Mouse (Mus musculus) induced T-regulatory cell, adult 2 months (primary cell): ENCODE measurements at regions not wholly inside any gene's neighbourhood (a gene's known extent, or its start where the extent isn't known, plus 50 kb on each side); places are given as distances from the start of the nearest gene placed in this dataset.
A peak's percentile ranks its signal among the peaks of the same experiment; 100 is the strongest.

ENCODE experiments used
- DNase-seq: peaks from one replicate; pipeline ENCODE4 v3.0.0-alpha.2; 2012; ENCODE audit warnings: low read depth

DNA sequence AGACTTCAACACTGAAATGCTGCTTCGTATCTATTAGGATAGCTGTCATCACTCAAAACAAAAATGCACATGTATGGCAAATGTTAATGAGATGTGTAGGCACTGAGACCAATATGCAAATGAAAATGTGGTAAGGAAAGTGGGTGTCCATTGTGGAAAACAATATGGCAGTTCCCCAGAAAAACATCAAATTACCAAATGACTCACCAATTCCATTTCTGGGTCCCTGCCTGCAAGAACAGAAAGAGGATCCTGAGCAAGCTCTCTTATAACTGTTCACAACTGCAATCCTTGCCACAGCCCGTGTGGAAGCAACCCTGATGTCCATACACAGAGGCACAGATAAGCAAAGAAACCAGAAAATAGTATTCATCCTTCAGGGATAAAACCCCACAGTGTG, 442.0 kb downstream of the Defb40 start:
- no peak for DNase-seq

DNA sequence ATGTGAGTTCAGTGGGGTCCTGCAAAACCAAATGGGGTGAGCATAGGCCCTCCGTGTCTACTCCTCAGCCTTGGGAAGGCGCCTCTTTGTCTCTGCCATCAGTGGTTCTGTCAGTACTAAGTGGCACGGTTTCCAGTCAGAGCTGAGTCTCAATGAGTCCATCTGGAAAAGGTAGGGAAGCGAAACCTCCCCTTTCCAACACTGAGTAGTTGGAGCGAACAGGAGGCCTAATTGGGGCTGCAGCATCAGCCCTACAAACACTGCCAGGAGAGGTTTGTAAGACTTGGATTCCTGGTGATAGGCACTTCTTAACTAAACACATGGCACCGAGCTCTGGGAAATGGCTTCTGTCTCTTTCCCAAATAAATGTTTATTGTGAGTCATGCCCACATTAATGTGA, 449.9 kb downstream of the Defb40 start:
- no peak for DNase-seq

DNA sequence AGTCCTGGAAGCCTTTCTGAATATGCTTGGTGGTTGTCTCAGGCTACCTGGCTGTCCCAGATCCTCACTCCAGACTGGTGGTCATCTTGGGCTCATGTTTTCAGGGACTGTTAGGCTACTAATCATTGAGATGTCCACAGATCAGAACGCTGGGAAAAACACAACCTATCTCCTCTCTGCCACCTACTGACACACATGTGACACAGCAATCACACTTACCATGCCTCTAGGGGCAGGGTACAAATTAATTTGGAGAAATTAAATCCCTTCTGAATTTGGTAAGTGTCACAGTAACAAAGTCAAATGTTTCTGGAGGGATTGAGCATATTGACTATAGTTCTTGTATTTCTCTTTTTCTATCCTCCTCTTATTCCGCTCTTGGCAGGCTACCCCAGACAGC, 465.6 kb downstream of the Defb40 start:
- no peak for DNase-seq

DNA sequence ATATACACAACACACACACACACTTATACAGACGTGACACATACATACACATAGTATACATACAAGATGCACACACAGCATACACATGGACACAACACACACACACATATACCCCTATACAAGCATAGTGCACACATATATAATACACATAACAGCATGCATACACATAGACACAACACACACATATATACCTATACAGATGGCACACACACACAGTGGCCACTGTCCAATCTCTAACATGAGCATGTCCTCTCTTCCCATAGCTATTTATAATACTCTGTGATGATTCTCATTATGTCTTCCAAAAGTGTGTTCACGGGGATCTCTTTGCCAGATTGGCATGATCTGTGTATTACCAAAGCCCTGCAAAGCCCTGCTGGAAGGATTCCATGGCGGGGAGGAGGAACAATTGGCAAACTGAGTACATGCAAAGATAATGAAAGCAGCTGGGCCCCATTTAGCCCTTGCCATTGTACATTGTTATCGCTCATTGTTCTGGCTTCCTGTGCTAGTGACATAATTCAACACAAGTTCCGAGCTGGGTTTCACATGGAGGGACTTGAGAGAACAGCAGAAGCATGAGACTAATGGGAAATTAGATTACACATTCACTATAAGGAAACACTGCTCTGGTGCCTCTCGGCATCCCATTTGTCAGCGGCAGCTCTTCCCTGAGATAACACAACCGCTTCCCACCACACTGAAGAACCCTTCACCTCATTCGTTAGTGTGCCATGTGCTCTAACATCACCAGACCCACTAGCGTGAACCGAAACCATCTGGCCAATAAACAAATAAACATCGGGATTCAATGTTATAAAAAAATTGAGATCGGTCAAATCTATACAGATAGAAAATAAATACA, 471.7 kb downstream of the Defb40 start:
- DNase-seq, result no peak

DNA sequence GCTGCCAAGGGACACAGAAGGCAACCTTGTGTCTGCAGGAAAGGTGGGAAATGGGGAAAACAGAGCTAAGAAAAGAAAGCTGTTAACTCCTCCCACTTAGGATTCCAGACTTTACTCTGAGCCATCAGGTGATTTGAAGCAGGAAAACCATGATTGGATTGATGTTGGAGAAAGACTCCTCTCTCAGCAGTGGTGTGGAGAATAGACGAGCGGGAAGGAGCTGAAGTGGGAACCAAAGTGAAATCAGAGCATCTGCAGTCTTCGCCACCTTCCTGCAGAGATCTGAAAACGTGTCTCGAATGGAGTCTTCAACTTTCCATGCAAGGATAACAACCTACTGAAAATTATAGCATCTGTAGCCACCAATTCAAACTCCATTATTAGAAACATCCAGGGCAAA, 487.4 kb downstream of the Defb40 start:
- DNase-seq, result no peak

DNA sequence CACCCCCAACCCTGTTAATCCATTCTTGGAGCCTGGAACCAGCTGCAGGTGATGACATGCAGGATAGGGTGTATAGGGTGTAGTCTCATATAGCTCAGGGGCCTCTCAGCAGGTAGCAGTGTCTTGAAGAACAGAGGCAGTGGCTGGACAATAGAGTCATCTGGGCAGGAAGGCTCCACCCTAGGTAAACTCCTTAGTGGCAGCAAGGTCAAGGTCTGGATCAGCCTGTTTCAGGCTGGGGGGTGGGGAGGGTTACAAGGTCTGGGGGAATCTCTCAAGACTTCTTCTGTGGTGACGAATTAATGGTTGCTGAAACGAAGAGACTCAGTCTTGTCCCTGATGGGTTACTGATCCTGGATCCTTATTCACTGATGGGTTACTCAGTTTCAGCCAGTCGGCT, 498.0 kb downstream of the Defb40 start:
- DNase-seq, result no peak

DNA sequence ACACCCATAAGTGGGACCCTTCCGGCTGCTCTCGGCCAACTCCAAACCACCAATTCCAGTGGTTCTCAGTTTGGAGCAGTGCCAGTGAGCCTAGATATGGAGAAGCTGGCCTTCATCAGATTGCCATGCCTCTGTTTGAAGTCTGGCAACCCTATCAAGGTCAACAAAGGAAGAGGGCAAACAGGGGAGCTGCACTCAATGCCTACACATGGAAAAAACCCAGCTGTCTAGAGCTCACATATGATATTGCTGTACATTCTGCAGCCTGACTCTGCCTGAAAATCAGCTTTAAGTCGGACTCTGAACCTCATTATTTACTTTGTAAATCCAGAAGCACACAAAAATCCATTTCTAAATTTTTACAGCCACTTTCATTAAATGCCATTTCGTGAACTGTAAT, 499.9 kb downstream of the Defb40 start:
- DNase-seq, result no peak

DNA sequence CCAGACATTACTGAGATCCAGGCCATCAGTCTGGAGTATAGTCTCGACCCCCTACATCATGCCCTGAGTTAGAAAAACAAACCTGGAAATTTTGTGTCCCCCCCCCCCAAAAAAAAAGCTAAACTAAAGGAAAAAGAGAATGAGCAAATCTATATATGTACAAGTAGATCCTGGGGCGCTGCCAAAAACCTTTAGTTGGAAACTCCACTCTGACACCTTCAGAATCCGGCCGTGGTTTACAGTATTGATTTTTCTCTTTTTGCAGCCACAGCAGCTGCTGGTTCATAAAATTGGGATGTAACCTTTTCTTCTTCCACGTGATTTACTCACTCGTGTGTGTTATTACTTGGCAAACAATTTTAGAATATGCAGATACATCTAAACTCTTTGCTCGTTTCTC, 510.5 kb downstream of the Defb40 start:
- DNase-seq, result no peak

DNA sequence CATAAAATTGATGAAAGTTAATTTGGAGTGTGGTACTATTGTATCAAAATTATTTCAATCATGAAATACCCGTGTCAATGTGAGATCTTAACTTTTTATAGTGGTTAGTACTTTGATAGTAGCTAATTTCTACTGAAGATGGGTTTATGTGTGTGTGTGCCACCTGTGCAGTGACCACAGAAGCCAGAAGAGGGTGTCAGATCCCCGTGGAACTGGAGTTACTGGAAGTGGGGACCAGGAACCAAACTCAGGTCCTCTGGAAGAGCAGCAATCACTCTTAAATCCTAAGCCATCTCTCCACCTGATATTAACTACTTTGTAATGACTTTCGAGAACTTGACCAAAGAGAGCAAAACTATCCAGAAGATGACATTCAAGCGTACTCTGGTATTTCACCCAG, 517.4 kb downstream of the Defb40 start:
- DNase-seq, result no peak

DNA sequence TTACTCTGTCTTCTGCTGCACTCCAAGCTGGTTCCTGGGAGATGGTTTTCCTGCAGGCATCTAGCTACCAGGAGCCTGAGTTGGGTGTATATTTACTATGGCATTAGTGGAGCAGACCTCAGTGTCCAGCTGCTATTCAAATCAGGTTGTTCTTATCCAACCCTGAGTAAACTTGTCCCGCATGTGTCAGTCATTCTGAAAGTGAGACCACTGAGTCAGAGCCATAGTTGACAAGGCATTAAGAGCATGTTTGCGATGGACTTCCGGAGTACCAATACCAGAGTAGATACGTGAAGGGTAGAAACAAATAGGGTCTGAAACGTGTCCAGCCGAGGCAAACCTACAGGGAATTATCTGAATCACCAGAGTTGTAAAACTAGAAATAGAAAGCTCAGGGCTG, 520.6 kb downstream of the Defb40 start:
- no peak for DNase-seq

DNA sequence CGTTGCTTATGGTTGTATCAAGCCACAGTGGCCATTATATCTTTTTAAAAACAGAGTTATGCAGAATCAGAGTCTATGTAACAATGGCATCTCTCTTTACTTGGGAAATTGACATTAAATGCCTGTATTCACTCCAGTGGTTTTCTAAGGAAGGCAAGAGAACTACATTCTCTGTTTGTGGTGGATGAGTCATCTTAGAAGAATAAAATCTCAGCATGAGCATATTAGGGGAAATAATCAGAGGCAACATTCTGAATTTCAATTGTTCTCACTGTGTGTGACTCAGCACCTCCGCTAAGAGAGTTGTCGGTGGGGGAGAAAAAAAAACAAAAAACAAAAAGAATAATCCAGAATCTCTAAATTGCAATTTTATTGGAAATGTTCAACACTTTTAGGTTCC, 529.0 kb downstream of the Defb40 start:
- DNase-seq, result no peak

DNA sequence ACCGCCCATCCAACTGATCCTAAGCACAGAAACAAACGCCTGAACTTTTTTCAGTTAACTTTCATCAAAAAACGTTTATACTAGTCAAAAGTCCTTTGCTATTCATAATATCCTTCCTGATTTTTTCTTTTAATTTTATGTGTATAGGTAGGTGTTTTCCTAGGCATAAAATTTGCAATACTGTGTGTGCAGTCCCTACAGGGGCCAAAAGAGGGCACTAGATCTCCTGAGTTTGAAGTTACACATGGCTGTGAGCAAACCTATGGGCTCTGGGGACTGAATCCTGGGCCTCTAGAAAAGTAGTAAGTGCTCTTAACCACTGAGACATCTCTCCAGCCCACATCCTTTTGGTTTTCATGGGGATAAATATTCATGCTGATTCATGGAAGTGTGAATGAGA, 535.8 kb downstream of the Defb40 start:
- DNase-seq, result no peak

DNA sequence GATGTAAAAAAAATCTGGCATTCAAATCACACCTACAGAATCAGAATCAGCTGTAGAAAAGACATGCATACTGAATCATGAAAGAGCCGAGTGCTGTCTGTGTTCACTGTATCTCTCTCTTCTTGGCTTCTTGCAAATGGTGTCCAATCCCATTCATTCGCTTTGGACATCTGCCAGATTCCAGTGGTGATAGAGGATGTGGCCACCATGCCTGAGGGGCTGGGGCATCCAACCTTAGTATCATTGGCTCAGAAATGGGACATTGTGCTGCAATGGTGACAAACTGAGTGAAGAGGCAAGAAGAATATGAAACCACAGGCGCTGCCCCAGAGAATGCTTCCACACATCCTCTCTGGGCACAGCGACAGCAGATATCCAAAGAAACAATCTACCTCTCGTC, 555.2 kb downstream of the Defb40 start:
- DNase-seq, result no peak

DNA sequence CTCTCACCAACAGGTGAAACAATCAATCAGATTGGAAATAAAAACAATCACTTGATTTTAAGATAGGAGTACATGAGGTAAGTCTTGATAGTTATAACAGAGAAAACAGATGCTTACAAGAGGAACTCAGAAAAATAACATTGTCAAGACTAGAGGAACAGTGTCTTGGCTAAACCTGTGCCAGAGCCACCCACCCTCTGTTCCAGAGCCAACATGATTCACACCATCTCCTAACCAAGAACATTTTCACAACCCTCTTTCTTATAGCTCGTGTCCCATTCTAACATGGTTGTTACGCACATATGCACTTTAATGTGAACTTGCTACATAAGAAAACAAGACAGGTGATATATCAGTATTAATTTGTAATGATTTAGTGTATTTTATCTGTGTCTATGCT, 565.6 kb downstream of the Defb40 start:
- no peak for DNase-seq

DNA sequence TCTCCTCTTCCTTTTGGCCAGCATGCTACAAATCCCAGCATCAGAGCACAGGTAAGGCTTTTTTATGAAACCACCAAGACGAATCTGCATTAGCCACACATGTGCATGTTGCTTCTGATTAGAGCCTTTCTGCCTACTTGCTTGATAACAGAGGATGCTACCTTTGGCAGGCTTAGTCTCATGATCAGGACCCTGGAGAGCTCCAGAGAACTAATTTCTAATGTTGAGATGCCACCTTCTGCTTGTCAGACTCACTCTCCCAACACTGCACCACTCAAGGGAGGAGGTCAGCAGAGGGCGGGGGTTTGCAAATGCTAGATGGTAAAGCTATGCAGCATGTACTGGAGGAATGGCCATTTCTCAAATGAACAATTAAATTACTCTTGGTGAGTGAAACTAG, 571.6 kb downstream of the Defb40 start:
- DNase-seq, result no peak

DNA sequence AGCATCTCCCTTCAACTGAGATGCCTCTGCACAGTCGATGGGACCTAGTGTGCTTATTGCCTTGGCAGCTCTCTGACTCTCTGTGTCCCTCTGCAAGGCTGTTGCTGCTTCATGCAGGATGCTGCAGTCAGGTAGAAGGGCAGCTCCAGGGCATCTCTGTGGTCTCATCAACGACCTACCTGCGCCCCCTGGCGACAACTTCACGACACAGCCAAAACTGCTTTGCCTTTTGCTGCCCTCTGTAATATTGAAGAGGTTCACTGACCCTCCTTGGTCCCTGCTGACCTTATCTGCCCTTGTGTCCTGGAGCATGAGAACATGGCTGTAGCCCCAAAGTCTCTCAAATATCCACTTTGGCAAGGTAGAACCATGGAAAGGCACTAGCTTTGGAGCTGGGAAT, 589.7 kb downstream of the Defb40 start:
- DNase-seq, result peak; percentile 2

DNA sequence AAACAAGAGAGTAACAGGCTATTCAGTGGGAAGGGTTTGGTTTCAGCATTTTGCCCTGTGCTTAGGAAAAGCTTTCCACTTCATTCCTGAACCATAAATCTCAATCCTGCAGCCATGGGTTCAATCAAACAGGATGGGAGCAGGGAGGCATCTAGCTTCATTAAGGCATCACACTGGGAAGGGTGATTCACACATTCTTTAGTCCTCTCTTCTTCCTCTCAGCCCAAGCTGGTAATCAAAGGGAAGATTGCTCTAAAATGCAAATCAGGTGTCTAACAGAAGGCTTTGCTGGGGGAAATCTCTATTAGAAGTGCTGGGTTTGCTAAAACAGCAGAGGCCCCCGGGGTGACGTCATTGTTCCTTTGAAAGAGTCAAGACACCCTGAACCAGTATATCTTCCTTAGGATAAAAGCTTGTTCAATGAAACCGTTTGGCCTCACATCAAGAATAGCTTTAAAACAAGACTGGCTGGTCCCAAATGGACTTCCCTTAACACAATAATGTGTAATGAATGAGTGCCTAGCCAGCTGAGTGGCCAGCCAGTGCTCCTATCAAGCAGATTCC, 596.4 kb downstream of the Defb40 start:
- no peak for DNase-seq

DNA sequence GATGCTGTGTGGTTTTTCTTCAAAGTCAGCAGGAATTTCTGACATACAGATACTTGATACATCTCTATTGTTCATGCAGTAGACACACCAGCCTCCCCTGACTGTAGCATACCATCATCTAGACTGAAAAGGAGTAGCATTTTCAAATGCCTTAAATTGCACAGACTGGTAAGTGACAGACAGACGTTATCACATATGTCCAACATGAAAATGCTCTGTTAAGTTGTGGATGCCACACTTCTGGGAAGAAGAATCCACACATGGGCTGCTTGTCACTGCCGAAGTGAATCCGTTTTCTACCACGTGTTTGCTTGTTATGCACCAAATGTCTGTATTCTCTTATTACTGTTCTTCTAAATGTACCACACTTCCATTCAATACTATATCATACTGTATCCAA, 629.3 kb downstream of the Defb40 start:
- no peak for DNase-seq

DNA sequence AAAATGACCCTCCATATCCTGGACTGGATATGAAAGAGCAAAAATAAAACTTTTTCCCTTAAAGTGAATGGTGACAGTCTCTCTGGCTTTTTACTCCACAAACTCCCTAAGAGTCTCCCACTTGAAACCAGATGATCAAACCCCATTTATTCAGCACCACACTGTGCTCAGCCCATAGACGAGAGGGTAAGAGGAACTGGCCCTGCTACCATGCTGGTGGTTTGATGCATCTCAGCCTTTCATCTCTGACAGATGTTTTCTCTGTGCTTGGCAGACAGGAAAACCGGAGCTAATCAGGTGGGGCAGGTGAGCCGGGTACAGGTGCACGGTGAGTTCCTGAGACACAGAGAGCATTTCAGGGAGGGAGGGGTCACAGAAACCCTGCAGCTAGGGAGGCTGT, 631.8 kb downstream of the Defb40 start:
- DNase-seq, result no peak

DNA sequence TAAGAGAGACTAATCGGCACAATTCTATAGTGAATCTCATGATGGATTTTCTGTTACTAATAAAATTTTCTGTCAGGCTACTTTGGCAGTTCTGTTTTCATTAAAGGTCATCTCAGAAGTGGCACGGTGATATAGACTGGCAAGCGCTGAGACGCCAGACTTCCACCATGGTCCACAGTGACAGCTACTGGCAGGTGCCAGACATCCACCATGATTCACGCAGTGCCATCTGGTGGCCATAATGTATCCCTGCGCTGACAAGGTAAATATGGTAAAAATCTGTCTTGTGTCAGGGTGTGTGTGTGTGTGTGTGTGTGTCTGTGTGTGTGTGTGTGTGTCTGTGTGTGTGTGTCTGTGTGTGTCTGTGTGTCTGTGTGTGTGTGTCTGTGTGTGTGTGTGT, 632.7 kb downstream of the Defb40 start:
- peak; percentile 3 for DNase-seq

DNA sequence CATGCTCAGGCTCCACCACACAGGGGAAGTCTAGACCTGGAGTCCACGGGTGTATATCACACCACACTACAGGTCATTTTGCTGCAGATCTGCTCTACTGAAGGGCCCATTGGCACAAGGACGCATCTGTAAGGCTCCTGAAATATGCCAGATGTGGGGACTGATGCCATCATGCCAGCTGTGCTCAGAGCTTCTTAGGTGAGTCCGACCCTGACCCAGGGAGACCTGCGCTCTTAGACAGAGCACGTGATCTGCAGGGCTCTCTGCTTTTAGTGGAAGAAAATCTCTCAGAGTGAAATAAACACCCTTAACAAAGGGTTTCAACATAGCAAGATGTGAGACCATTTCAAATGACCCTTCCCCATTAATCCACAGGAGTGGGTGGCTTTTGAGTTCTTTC, 633.2 kb downstream of the Defb40 start:
- no peak for DNase-seq

DNA sequence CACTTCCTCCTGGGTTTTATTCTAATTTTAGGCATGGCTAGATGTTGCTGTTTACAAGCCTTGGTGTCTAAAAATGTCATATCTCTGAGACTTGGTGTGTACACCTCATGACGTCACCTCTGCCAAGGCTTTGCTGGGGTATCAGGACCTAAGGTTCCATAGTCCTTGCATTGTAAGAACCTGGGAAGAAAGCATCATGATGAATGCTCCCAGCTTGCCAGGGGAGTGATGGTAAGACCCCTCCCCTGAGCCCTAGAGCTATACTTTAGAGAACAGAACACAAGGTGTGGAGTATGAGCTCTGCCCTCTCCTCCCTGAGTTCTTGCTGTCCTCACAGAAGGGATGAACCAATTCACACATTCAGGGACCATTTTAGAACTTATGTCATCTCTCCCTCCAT, 642.5 kb downstream of the Defb40 start:
- no peak for DNase-seq

DNA sequence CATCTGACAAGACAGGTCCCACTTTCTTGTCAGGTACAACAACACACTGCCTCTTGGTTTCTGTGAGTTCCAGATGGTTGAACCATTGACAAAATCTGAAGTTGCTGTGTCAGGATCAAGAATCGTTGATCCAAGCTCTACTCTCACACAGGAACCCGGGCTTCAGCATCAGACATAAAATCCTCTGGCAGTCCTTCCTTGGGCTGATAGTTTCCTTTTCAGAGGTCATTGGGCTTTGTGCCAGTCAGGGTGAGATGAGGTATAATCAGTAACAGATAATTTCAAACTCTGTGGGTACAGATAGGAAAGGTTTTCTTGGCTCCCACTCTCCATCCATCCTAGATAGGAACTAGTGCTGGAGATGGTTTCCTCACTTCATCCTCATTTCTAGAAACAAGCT, 649.5 kb downstream of the Defb40 start:
- DNase-seq, result no peak

DNA sequence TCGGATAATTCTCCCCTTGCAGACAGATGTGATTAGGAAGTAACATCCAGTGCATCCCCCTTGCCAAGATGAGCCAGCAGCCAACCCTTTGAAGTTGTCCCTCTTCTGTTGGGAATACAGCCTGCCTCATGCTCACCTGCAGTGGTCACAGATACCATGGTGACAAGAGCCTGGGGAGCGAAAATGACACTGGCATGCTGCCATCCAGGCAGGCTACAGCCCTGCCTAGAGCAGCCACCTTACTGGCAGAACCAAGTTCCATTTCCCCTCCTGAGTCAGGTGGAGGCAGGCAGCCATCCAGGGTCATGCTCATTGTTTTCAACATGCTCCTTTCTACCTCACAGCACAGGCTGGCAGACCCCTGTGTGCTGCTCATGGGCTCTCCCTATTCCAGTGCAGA, 661.6 kb downstream of the Defb40 start:
- no peak for DNase-seq
